Mouse (Mus musculus) gastrocnemius, postnatal 36 days (tissue): Measurements from ENCODE around the gene Plxdc2. TPM values are rescaled to one million over a fixed set of nuclear protein-coding genes. Genes with fewer than 3 reads are reported as not detected.

Source experiments
- DNase-seq, 2 experiments: peaks; one replicate each; pipeline ENCODE4 v3.0.0; 2022
- intact Hi-C: fragments of 180-260 bp; cut with DNase I; formaldehyde crosslinking; loops from one replicate; pipeline ENCODE4 v1.15.1; 2025
- long read RNA-seq, 2 experiments: library from polyadenylated mRNA; stranded (forward); transcript quantifications; one replicate each; pipeline ENCODE4 v2.0.0; 2021
- total RNA-seq, 2 experiments: library from RNA; stranded (reverse); gene quantifications; 2 replicates each; pipeline ENCODE4 v1.2.3; 2021

Gene Plxdc2
- 10 to 100 TPM; 12.5 to 13.3 TPM for total RNA-seq
- long read RNA-seq, experiment 1, full-length matches to known transcripts = 6 of 7 reads
- long read RNA-seq, experiment 1, partial matches to known transcripts = 0 of 7 reads
- long read RNA-seq, experiment 1, other reads (novel, unspliced or antisense) = 1 of 7 reads
- long read RNA-seq, experiment 2, full-length matches to known transcripts = 6 of 8 reads
- long read RNA-seq, experiment 2, partial matches to known transcripts = 2 of 8 reads
- long read RNA-seq, experiment 2, other reads (novel, unspliced or antisense) = 0 of 8 reads

GRCm38 (mm10) chr2:16356106-16356818 lies at the start of gene Plxdc2:
Gene Plxdc2 (plus strand): TSS chr2:16356304.
- intact Hi-C loops = loop anchor here (5.0 kb wide), 1 partner anchor 1061 kb away; no protein-coding TSS in a partner anchor
- peak; percentile 65 to 68 for DNase-seq

- no peak for DNase-seq
- intact Hi-C loops = no loop called here
These were observed 45.7 kb upstream of the Plxdc2 start for GRCm38 (mm10) chr2:16310387-16310786.

- intact Hi-C loops = no loop called here
- no peak for DNase-seq
These were observed 43.6 kb upstream of the Plxdc2 start for GRCm38 (mm10) chr2:16312400-16313070.

- no peak for DNase-seq
- intact Hi-C loops = no loop called here
These were observed 20.8 kb upstream of the Plxdc2 start for GRCm38 (mm10) chr2:16335194-16335781.

GRCm38 (mm10) chr2:16344564-16344963 lies 11.5 kb upstream of the Plxdc2 start:
- no peak for DNase-seq
- intact Hi-C loops = no loop called here

GRCm38 (mm10) chr2:16351106-16351505 lies 5.0 kb upstream of the Plxdc2 start:
- DNase-seq = no peak
- intact Hi-C loops = no loop called here

GRCm38 (mm10) chr2:16355611-16356105 lies 446 bp upstream of the Plxdc2 start:
- DNase-seq = peak in 1 of 2 experiments; percentile 21
- intact Hi-C loops = loop anchor here (5.0 kb wide), 1 partner anchor 1062 kb away; no protein-coding TSS in a partner anchor

GRCm38 (mm10) chr2:16356921-16357837 lies 1.1 kb downstream of the Plxdc2 start:
- intact Hi-C loops = loop anchor here (5.0 kb wide), 1 partner anchor 1060 kb away; no protein-coding TSS in a partner anchor
- peak; percentile 6 to 31 for DNase-seq

- intact Hi-C loops = loop anchor here (5.0 kb wide), 1 partner anchor 1059 kb away; no protein-coding TSS in a partner anchor
- no peak for DNase-seq
These were observed 1.8 kb downstream of the Plxdc2 start for GRCm38 (mm10) chr2:16357946-16358345.

- DNase-seq = no peak
- intact Hi-C loops = loop anchor here (5.0 kb wide), 1 partner anchor 1058 kb away; no protein-coding TSS in a partner anchor
These were observed 3.3 kb downstream of the Plxdc2 start for GRCm38 (mm10) chr2:16359341-16359928.

GRCm38 (mm10) chr2:16364749-16365148 lies 8.6 kb downstream of the Plxdc2 start:
- intact Hi-C loops = no loop called here
- DNase-seq = no peak

GRCm38 (mm10) chr2:16365830-16366401 lies 9.8 kb downstream of the Plxdc2 start:
- intact Hi-C loops = no loop called here
- DNase-seq = peak; percentile 36 to 41

GRCm38 (mm10) chr2:16370419-16370818 lies 14.3 kb downstream of the Plxdc2 start:
- DNase-seq = no peak
- intact Hi-C loops = no loop called here

GRCm38 (mm10) chr2:16374288-16374687 lies 18.2 kb downstream of the Plxdc2 start:
- no peak for DNase-seq
- intact Hi-C loops = no loop called here

GRCm38 (mm10) chr2:16386206-16386605 lies 30.1 kb downstream of the Plxdc2 start:
- intact Hi-C loops = no loop called here
- DNase-seq = no peak

- DNase-seq = no peak
- intact Hi-C loops = no loop called here
These were observed 30.6 kb downstream of the Plxdc2 start for GRCm38 (mm10) chr2:16386692-16387091.

- intact Hi-C loops = no loop called here
- no peak for DNase-seq
These were observed 31.7 kb downstream of the Plxdc2 start for GRCm38 (mm10) chr2:16387787-16388186.

- no peak for DNase-seq
- intact Hi-C loops = no loop called here
These were observed 41.4 kb downstream of the Plxdc2 start for GRCm38 (mm10) chr2:16397501-16397900.

GRCm38 (mm10) chr2:16398006-16398405 lies 41.9 kb downstream of the Plxdc2 start:
- intact Hi-C loops = no loop called here
- no peak for DNase-seq
